21 mouse cellular contexts compared by ENCODE assay signal in genomic region chr6:8740092-8740491, GRCm38 (mm10). TPM values are rescaled to one million over a fixed set of nuclear protein-coding genes. Genes with fewer than 3 reads are reported as not detected.
DNase-seq lines count a peak whose midpoint lies in the region; ATAC-seq and TF ChIP-seq lines count a peak whose summit lies in the region.
"Had no signal": no experiment of that assay in that cellular context is flagged by ENCODE, and none has a peak within 500 bp of the region (broad histone marks: within the 10 kb centered on the region; RNA-seq: fewer than 3 reads in every experiment).

No protein-coding gene starts in this region.

- ATAC-seq in kidney, embryonic 15.5 days (replicated peaks; ENCODE audit: low FRiP score), result peak; percentile 75
- ATAC-seq in lung, embryonic 16.5 days (ENCODE audit: low read depth), result 0 out of 2 replicates have a peak, but pooled peaks have one; percentile 13
- peak; percentile 45; the same call in 1 of the 2 replicates for ATAC-seq in limb, embryonic 14.5 days (ENCODE audit: low FRiP score, low read depth)
- ATAC-seq: CD4-positive, CD25-positive, alpha-beta regulatory T cell, adult 4 months; forebrain, embryonic 15.5 days had no signal

- H3K4me3 ChIP-seq in kidney, embryonic 15.5 days (replicated peaks), result no peak overlapping the region
- H3K4me3 ChIP-seq in lung, embryonic 16.5 days (ENCODE audit: low read length), result no peak overlapping the region
- no peak overlapping the region for H3K4me3 ChIP-seq in lung, adult 2 months (replicated peaks; ENCODE audit: extremely low read depth, low read depth, low read length)
- no peak overlapping the region for H3K4me3 ChIP-seq in limb, embryonic 14.5 days (replicated peaks; ENCODE audit: low read length)
- H3K4me3 ChIP-seq: embryonic facial prominence, embryonic 15.5 days; forebrain, embryonic 15.5 days; heart, adult 2 months; heart, embryonic 15.5 days; hindbrain, embryonic 10.5 days had no signal

- no peaks in the 10 kb centered on the region for H3K9me3 ChIP-seq in kidney, embryonic 15.5 days (replicated peaks)
- no peaks in the 10 kb centered on the region for H3K9me3 ChIP-seq in lung, embryonic 16.5 days (ENCODE audit: control insufficient read depth, low read length)
- no peaks in the 10 kb centered on the region for H3K9me3 ChIP-seq in limb, embryonic 14.5 days (ENCODE audit: control insufficient read depth, low read length)
- H3K9me3 ChIP-seq: embryonic facial prominence, embryonic 15.5 days; forebrain, embryonic 15.5 days; G1E; heart, embryonic 15.5 days; hindbrain, embryonic 10.5 days had no signal

- DNase-seq in kidney, adult 8-10 months, result no peak
- no peak for DNase-seq in lung, adult 2 months
- DNase-seq in embryo, embryonic 11 days, result peak; percentile 40
- peak; percentile 50 for DNase-seq in limb, embryonic 14.5 days (ENCODE audit: low spot score)
- no peak for DNase-seq in heart, adult 18-20 months
- DNase-seq: adrenal gland, adult 8-10 months; cerebellum, adult 11 months; cerebellum, adult 8-10 months; cerebellum, postnatal 14 days; gastrocnemius, postnatal 10 days; heart, adult 2 months had no signal

- 30% methylated on average over 2 of the region's 2 CpGs for WGBS in kidney, embryonic 15.5 days
- WGBS in lung, embryonic 16.5 days, result 62% methylated on average over 2 of the region's 2 CpGs
- 55% methylated on average over 2 of the region's 2 CpGs for WGBS in lung, adult 2 months
- 25% methylated on average over 2 of the region's 2 CpGs for WGBS in limb, embryonic 14.5 days

- no peaks in the 10 kb centered on the region for H3K36me3 ChIP-seq in kidney, embryonic 15.5 days
- no peaks in the 10 kb centered on the region for H3K36me3 ChIP-seq in lung, embryonic 16.5 days (ENCODE audit: control insufficient read depth, insufficient read depth, low read length)
- H3K36me3 ChIP-seq in limb, embryonic 14.5 days (ENCODE audit: control insufficient read depth, insufficient read depth, low read length), result no peaks in the 10 kb centered on the region
- H3K36me3 ChIP-seq: embryonic facial prominence, embryonic 15.5 days; forebrain, embryonic 15.5 days; G1E; heart, embryonic 15.5 days; hindbrain, embryonic 10.5 days had no signal

- no peaks in the 10 kb centered on the region for H3K27me3 ChIP-seq in kidney, embryonic 15.5 days
- no peaks in the 10 kb centered on the region for H3K27me3 ChIP-seq in lung, embryonic 16.5 days (ENCODE audit: control insufficient read depth, insufficient read depth, low read depth, low read length)
- no peaks in the 10 kb centered on the region for H3K27me3 ChIP-seq in limb, embryonic 14.5 days (ENCODE audit: control insufficient read depth, insufficient read depth, low read length)
- H3K27me3 ChIP-seq: embryonic facial prominence, embryonic 15.5 days; forebrain, embryonic 15.5 days; heart, embryonic 15.5 days had no signal

- no peak for TF ChIP-seq POLR2A in lung, adult 2 months (IDR thresholded peaks at IDR 0.05; ENCODE audit: borderline replicate concordance, extremely low read depth, low read depth, low read length)
- TF ChIP-seq POLR2A in limb, embryonic 14.5 days (IDR thresholded peaks at IDR 0.05; ENCODE audit: borderline replicate concordance, extremely low read depth, insufficient read depth, insufficient read length), result no peak

- H3K4me2 ChIP-seq in kidney, embryonic 15.5 days, result no peak overlapping the region
- H3K4me2 ChIP-seq in lung, embryonic 16.5 days (ENCODE audit: low read depth, low read length), result no peak overlapping the region
- no peak overlapping the region for H3K4me2 ChIP-seq in limb, embryonic 14.5 days (replicated peaks; ENCODE audit: low read depth, low read length, severe bottlenecking)
- H3K4me2 ChIP-seq: embryonic facial prominence, embryonic 15.5 days; forebrain, embryonic 15.5 days; heart, embryonic 11.5 days; heart, embryonic 15.5 days; hindbrain, embryonic 14.5 days had no signal

- no peak for TF ChIP-seq CTCF in lung, adult 2 months (IDR thresholded peaks at IDR 0.05; ENCODE audit: insufficient read depth, low read length)

- peaks cover 6% of the 10 kb centered on the region; the same call in 1 of the 2 replicates for H3K4me1 ChIP-seq in kidney, embryonic 15.5 days
- H3K4me1 ChIP-seq in lung, embryonic 16.5 days (replicated peaks; ENCODE audit: control insufficient read depth, insufficient read depth, low read length), result peaks cover 5% of the 10 kb centered on the region
- H3K4me1 ChIP-seq in lung, adult 2 months (ENCODE audit: control insufficient read depth, insufficient read depth, low read length), result no peaks in the 10 kb centered on the region; the same call in 1 of the 2 replicates
- peaks cover 6% of the 10 kb centered on the region; the same call in 1 of the 2 replicates for H3K4me1 ChIP-seq in limb, embryonic 14.5 days (ENCODE audit: control insufficient read depth, insufficient read depth, low read length)
- H3K4me1 ChIP-seq: heart, embryonic 15.5 days had no signal

- H3K9ac ChIP-seq in kidney, embryonic 15.5 days, result no peak overlapping the region
- no peak overlapping the region for H3K9ac ChIP-seq in lung, embryonic 16.5 days (ENCODE audit: low read length)
- no peak overlapping the region for H3K9ac ChIP-seq in limb, embryonic 14.5 days (ENCODE audit: low read depth, low read length, severe bottlenecking)
- H3K9ac ChIP-seq: embryonic facial prominence, embryonic 15.5 days; forebrain, embryonic 15.5 days; heart, embryonic 15.5 days; hindbrain, embryonic 14.5 days had no signal

- peak overlapping the region; percentile 41; the same call in 1 of the 2 replicates for H3K27ac ChIP-seq in kidney, embryonic 15.5 days
- H3K27ac ChIP-seq in lung, embryonic 16.5 days (ENCODE audit: low read length), result no peak overlapping the region
- H3K27ac ChIP-seq in limb, embryonic 14.5 days (replicated peaks; ENCODE audit: low read depth, low read length), result no peak overlapping the region
- H3K27ac ChIP-seq: embryonic facial prominence, embryonic 15.5 days; forebrain, embryonic 15.5 days; heart, adult 2 months; heart, embryonic 15.5 days; hindbrain, embryonic 10.5 days; hindbrain, embryonic 14.5 days had no signal

RNA-seq across cellular contexts. Expression of gene Ica1, which starts 38.2 kb away (rescaled TPM):
- polyA plus RNA-seq in kidney, embryonic 15.5 days (2015; fragmentation: Nextera tagmentation; extraction: Ambion mirVana), result 27.9 and 28.1 TPM in 2 replicates
- 39.8 and 40.6 TPM in 2 replicates for polyA plus RNA-seq in lung, embryonic 16.5 days (2015; fragmentation: Nextera tagmentation; extraction: Ambion mirVana)
- 10.1 and 10.9 TPM in 2 replicates for polyA plus RNA-seq in lung, adult 2 months (2012; rRNA removed)
- 6.4 and 7.6 TPM in 2 replicates for polyA plus RNA-seq in limb, embryonic 14.5 days (2012; rRNA removed)
- polyA plus RNA-seq in limb, embryonic 14.5 days (2014; fragmentation: Nextera tagmentation; extraction: Ambion mirVana), result 13.7 and 14.7 TPM in 2 replicates
- total RNA-seq in heart, adult 18-20 months (2021), result 10 to 100 TPM; 12.1 to 12.6 TPM

Comparison
In these comparisons a context has a peak if more than half of its experiments do, and no peak if none do; other contexts are left out.
1. ATAC-seq: peak in every context shown above with its lines; median percentile 75 in kidney, embryonic 15.5 days; 45 in limb, embryonic 14.5 days; 13 in lung, embryonic 16.5 days.
2. DNase-seq: peak in embryo, embryonic 11 days (single experiment) and limb, embryonic 14.5 days (single experiment); none in kidney, adult 8-10 months (0 of 2), lung, adult 2 months (single experiment) and heart, adult 18-20 months (0 of 2).